Mouse (Mus musculus): Measurements from ENCODE around the gene Cpb2.

Gene Cpb2

GRCm38 (mm10) chr14:75242087-75242486 is at the start of gene Cpb2:
TSS of gene Cpb2 (plus strand) at chr14:75242287.
- DNase-seq = no peak

GRCm38 (mm10) chr14:75192427-75192826 is 49.7 kb upstream of the Cpb2 start:
- DNase-seq = no peak

DNA sequence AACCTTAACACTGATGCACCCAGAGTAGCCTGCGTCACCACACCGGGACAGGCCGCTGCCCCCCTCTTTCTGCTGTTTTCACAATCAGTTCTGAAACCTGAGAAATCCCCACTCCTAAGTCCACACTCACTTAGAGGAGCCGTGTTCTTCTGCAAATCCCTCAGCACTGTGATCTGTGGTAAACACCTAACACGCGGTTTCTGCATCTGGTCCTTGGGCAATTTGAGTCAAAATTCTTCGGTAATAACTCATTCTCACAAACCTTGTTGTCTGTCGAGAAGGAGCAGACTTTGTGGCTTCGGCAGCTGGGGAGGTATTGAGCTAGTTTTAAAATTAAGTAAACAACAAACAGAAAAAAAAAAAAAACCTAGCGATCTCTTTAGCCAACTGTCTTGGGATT is 49.2 kb upstream of the Cpb2 start:
- no peak for DNase-seq

DNA sequence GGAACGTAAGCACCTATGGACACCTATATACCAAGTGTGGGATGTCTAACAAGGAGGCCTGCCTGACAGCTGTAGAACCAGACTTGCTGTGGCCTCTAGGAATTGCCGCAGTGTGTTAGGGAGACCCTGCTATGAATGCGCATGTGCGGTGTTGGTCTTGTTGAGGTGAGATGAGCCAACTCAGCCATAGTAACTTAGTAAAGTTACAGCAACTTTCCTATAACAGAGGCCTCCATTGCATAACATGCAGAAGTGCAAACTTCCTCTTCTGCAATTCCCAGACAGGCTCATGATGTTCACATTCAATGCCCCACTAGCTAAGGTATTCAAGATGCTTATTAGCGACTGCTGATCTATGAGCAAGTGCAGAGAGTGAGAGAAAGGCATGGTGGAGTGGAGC is 46.6 kb upstream of the Cpb2 start:
- no peak for DNase-seq

- peak; percentile 79 to 87 for DNase-seq
Observed at GRCm38 (mm10) chr14:75197027-75197426, 45.1 kb upstream of the Cpb2 start.

DNA sequence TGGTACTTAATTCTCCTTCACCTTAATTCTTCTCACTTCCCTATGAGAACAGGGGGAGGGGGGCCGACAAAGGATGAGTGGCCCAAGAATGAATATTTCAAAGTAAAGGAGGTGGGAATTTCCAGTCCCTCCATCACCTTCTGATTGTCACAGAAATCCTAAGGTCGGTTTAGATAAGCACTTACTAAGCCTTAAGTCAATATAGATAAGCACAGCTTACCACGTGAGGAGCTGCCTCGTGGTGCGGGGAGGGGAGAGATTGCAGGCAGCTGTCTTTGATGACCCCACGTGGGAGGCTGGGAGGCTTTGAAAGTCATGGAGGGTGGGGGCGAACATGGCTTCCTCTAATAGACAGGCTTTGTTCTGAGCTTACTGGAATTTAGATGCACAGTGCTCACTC is 44.4 kb upstream of the Cpb2 start:
- no peak for DNase-seq

GRCm38 (mm10) chr14:75205363-75206051 is 36.6 kb upstream of the Cpb2 start:
- DNase-seq = no peak

- no peak for DNase-seq
Observed at GRCm38 (mm10) chr14:75206307-75206706, 35.8 kb upstream of the Cpb2 start.

DNA sequence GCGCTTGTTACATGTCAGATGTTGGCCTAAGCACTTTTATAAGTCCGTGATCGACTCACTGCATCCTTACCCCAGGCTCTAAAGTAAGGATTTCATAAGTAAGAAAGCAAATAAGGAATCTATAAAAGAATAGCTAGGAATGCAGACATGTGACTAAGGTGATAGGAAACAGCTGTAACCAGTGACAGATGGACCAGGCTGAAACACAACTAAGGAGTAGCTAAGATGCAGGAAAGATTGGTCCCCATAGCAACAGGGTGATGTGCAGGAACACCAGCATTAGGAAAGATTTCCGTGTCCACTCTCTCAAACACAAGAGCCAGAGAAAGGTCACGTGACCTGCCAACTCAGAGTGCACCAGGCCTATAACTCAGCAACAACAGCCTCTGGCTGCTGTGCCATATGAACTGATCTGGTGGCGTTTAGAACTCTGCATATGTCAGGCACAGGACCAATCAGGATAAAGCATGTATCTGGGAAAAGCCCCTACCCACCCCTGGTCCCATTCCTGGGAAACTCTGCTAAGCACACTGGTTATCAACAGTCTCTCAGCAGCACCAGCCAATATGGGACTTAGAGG is 33.4 kb upstream of the Cpb2 start:
- no peak for DNase-seq

DNA sequence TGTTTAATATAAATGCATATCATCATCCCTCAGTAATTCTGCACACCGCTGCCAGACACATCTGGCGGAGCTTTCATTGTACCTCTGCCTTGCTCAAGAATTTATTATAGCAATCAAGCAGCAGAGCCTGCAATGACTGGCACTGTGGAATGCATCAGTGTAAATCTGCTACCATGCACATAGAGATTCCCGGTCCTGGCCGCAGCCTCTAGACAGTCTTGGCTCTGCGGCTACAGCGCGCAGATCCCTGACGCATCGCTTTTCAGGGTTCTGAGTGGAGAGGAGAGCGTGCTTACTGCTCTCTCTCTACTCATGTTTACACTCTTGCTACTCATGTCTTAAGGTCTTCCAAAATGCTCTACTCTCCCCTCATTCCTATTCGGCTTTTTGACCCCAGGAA is 28.3 kb upstream of the Cpb2 start:
- DNase-seq = no peak

DNA sequence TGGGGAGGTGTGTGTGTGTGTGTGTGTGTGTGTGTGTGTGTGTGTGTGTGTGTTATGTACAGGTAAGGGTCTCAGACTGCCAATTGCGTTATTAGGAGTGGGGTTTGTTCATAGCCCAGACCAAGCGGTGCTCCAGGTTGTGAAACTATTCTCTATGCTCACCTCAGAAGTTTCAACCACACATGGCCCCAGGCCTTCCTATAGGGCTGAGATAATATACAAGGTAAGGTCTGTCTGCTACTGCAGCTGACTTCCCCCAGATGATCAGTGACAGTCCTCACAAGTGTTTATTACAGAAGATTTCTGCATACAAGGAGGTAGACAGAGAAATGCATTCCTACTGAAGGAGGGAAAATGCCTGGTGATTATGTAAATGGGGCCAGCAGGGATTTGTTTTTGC is 23.2 kb upstream of the Cpb2 start:
- no peak for DNase-seq

- no peak for DNase-seq
Observed at GRCm38 (mm10) chr14:75219250-75219913, 22.7 kb upstream of the Cpb2 start.

DNA sequence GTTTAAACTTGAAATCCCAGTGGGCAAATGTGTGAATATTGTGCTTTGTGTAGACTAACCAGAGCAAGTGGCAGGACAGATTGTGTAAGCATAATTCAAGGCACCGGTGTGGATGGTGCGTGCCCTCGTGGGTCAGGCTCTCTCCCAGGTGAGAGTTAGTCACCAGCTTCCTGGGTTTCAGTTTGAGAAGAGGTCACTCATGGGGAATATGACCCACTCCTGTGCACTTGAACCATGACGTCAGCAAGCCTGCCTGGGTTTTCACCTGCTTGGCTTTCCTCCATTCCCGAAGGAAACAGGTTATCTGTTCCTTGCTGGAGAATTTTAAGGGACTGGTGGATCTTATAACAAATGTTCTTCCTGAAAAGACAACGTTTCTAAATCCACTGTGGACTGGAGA is 19.7 kb upstream of the Cpb2 start:
- no peak for DNase-seq

DNA sequence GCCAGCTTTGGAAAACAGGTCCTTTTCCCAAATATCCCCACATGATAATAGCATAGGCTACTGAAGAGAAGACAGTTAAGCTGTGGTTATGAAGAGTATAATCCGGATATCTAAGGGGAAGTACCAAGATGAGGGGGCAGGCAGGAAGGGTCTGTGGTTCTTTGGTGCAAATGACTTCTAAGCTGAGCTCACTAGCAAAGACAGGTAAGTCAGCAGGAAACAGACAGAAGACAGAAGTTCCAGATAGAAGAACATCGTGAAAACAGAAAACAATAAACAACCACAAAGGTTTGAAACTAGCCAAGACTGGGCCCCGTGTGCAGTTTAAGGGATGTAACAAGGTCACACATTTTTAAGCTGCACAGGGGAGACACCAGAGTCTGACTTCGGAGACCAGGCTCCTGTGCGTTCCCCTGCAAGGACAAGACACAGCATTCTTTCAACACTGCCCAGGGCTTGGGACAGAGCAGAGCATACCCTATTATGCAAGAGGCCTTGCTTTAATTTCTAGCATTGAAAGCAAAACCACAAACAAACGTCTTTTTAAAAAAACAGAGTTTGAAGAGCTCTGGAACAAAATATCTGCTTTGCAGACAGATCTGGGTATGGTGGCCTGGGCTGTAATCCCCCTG is 14.5 kb upstream of the Cpb2 start:
- no peak for DNase-seq

GRCm38 (mm10) chr14:75229834-75230233 is 12.3 kb upstream of the Cpb2 start:
- DNase-seq = peak; percentile 42 to 74

DNA sequence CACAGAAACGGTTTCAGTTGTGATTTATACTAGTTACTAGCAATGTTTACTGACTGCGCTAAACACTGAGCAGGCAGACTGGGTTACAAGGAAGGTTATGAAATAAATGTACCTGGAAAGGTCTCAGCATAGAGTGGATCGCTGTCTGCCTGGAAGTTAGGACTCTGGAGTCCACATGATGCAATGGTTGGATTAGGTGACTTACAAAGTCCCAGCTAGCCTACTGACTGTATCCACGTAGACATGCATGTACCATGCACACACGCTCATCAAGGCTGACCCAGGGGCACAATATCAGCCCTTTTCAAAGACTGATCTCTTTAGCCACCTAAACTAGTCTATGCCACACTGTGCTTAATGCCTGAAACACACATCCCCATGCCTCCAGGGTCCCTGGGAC is 9.0 kb upstream of the Cpb2 start:
- no peak for DNase-seq

- no peak for DNase-seq
Observed at GRCm38 (mm10) chr14:75235552-75235951, 6.5 kb upstream of the Cpb2 start.

DNA sequence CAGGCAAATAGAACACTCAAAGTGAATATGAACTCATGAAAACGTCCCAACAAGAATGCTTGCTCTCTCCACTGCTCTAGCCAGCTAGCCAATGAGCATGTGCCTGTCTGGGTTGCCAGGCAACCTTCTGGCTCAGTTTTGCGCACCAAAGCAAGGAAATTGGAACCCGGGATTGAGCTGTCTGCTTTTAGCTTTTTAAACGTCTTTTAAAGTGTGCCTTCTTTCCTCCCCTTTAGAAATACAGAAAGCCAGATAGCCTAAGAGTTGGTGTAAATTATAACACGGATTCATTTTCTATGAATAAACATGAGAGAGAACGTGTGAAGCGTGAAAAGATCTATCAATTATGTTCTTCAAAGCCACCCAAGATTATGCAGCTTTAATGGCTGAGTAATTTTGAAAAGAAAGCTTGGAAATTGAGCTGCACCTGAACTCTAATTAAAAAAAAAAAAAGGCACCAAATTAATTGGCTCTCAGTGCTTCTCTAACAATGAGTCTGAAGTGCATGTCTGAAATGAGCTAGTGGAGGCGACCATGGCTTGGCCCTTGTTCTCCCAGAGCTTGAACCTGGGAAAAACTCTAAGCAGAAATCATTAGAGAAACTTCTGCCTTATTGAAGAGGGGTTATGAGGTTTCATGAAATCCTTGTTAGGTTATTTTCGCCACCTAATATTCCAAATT is 6.0 kb upstream of the Cpb2 start:
- DNase-seq = peak; percentile 44 to 56

DNA sequence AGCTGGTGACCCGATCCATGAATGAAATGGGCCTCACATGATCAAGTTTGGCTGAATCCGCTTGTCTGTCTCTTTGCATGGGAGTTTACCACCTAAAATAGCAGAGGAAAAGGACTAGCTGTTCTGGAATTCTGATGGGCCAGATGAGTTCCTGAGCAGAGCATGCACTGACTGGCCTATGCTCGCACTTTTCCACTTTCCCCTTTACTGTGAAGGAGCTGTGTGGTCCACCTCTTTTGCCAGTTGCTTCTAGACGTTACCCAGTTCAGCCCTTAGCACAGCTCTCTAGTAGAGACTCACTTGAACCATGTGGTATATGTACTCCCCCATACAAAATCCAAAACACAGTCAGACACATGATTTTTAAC is 5.5 kb upstream of the Cpb2 start:
- DNase-seq = no peak

- DNase-seq = no peak
Observed at GRCm38 (mm10) chr14:75237096-75237495, 5.0 kb upstream of the Cpb2 start.

GRCm38 (mm10) chr14:75238054-75238692 is 3.9 kb upstream of the Cpb2 start:
- DNase-seq = no peak

GRCm38 (mm10) chr14:75246024-75247000 is 4.2 kb downstream of the Cpb2 start:
- peak; percentile 44 to 45 for DNase-seq
